Mouse (Mus musculus) forebrain, embryonic 16.5 days (tissue): ENCODE measurements around the gene Pak1ip1. TPM values are rescaled to one million over a fixed set of nuclear protein-coding genes. Genes with fewer than 3 reads are reported as not detected.
"Not testable (repeated sequence)": the region's sequence is repeated elsewhere in the genome, so short reads cannot be mapped to it uniquely, and the experiment has no call there.

Experiments
- ATAC-seq: fragments of 200-750 bp; cut with Nextera tagmentation; 2 replicates; pipeline ENCODE4 v1.8.0; 2017; ENCODE audit warnings: mild to moderate bottlenecking, moderate library complexity
- H3K27ac ChIP-seq: fragments of 300-500 bp; sonication (generic); 2 replicates; pipeline ENCODE4 v1.5.1; 2014; ENCODE audit warnings: low read length, control low read depth
- H3K27me3 ChIP-seq: fragments of 300-500 bp; sonication (generic); replicated peaks from 2 replicates; pipeline ENCODE4 v1.6.1; 2014; ENCODE audit warnings: low read length; ENCODE audit not compliant: control insufficient read depth, insufficient read depth
- H3K36me3 ChIP-seq: fragments of 300-500 bp; sonication (generic); 2 replicates; pipeline ENCODE4 v1.6.1; 2014; ENCODE audit not compliant: control insufficient read depth, insufficient read depth
- H3K4me1 ChIP-seq: fragments of 300-500 bp; sonication (generic); replicated peaks from 2 replicates; pipeline ENCODE4 v1.6.1; 2014; ENCODE audit warnings: low read length; ENCODE audit not compliant: control insufficient read depth, insufficient read depth
- H3K4me2 ChIP-seq: fragments of 300-500 bp; sonication (generic); 2 replicates; pipeline ENCODE4 v1.6.1; 2014; ENCODE audit warnings: mild to moderate bottlenecking, low read length, control low read depth
- H3K4me3 ChIP-seq: fragments of 300-500 bp; sonication (generic); replicated peaks from 2 replicates; pipeline ENCODE4 v1.5.1; 2014; ENCODE audit warnings: mild to moderate bottlenecking, low read length, control low read depth
- H3K9ac ChIP-seq: fragments of 300-500 bp; sonication (generic); replicated peaks from 2 replicates; pipeline ENCODE4 v1.6.1; 2014; ENCODE audit warnings: low read depth, low read length, control low read depth
- H3K9me3 ChIP-seq: fragments of 300-500 bp; sonication (generic); 2 replicates; pipeline ENCODE4 v1.6.1; 2016; ENCODE audit warnings: low read length; ENCODE audit not compliant: control insufficient read depth
- WGBS: fragments of 180-500 bp; shearing (Covaris S2); extraction: QIAGEN DNeasy Blood & Tissue Kit; methylation state at CpG from one replicate; pipeline ENCODE4 v1.1.7; 2014; 5-methylcytosine and 5-hydroxymethylcytosine counted together
- polyA plus RNA-seq: library from polyadenylated mRNA; unstranded; fragments of >200 nt; fragmentation: Nextera tagmentation; extraction: Ambion mirVana; gene quantifications from 2 replicates; pipeline ENCODE4 v1.2.1, GENCODE M21; 2015

The Pak1ip1 gene
- polyA plus RNA-seq, 1 experiment from 2014 or later, result 71.7 TPM

GRCm38 (mm10) chr13:40998537-40998936, 2.3 kb upstream of the Pak1ip1 start:
- peaks cover 14% of the 10 kb centered on the region for H3K4me1 ChIP-seq
- H3K36me3 ChIP-seq, H3K4me2 ChIP-seq, H3K9me3 ChIP-seq, H3K9ac ChIP-seq, H3K27ac ChIP-seq, ATAC-seq, H3K4me3 ChIP-seq, H3K27me3 ChIP-seq: not testable (repeated sequence)
- 83% methylated on average over 5 of the region's 5 CpGs for WGBS

DNA sequence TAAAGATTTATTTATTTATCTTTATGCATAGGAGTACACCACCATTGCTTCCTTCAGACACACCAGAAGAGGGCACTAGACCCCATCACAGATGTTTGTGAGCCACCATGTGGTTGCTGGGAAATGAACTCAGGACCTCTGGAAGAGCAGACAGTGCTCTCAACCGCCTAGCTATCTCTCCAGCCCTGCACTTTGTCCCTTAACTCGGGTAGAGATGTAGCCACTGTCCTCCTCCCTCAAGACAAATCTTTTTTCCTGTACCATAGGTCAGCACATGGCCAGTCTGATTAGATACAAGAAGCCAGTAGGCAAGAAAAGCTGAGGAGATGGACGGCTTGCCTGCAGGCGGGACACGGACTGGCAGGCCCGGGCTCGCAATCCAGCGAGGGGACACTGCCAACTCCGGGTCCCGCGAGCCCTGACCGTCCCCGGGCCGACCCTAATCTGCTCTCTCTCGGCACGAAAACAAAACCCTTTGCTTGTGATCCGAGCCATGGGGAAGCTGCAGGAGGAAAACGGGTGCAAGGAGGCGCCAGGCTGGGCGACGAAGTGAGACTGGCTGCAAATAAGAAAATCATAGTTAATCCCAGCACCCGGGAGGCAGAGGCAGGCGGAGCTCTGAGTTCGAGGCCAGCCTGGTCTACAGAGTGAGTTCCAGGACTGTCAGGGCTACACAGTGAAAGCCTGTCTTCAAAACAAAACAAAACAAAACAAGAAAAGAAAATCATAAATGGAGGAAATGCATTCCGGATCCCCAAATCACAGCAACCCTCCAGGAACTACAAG, 490 bp upstream of the Pak1ip1 start:
- Histone ChIP-seq H3K27ac (peak overlapping the region; percentile 98), H3K36me3 (no peaks in the 10 kb centered on the region), H3K4me2 (peak overlapping the region; percentile 73), H3K4me3 (peak overlapping the region; percentile 66), H3K27me3 (no peaks in the 10 kb centered on the region), H3K9me3 (no peaks in the 10 kb centered on the region), H3K9ac (peak overlapping the region; percentile 83), H3K4me1 (peaks cover 11% of the 10 kb centered on the region)
- peak; percentile 35 for ATAC-seq
- 3% methylated on average over 25 of the region's 25 CpGs for WGBS

DNA sequence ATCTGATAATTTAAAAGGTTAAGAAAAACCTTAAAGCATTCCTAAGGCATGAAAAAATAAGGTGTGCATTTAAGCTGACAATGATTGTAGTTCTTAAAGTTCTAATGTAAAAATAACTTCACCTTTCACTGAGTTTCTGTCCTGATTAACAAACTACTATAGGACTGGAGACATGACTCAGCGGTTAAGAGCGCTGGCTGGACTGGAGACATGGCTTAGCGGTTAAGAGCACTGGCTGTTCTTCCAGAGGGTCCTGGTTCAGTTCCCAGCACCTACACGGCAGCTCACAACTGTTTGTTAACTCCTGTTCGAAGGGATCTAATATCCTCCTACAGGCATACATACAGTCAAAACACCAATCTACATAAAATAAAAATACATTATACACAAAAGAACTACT, 1.2 kb downstream of the Pak1ip1 start:
- Histone ChIP-seq H3K4me3 (0 out of 2 replicates have a peak overlapping the region, but pooled peaks have one; percentile 14), H3K9me3 (no peaks in the 10 kb centered on the region), H3K27ac (no peak overlapping the region), H3K9ac (no peak overlapping the region), H3K4me2 (peak overlapping the region; percentile 32; the same call in 1 of the 2 replicates), H3K36me3 (peaks cover 5% of the 10 kb centered on the region), H3K4me1 (peaks cover 11% of the 10 kb centered on the region), H3K27me3 (no peaks in the 10 kb centered on the region)
- ATAC-seq, result no peak
- WGBS, result 90% methylated on average over 5 of the region's 5 CpGs

- no peak overlapping the region for H3K4me3 ChIP-seq
- 91% methylated on average over 4 of the region's 4 CpGs for WGBS
- no peaks in the 10 kb centered on the region for H3K27me3 ChIP-seq
- peaks cover 36% of the 10 kb centered on the region for H3K36me3 ChIP-seq
- no peaks in the 10 kb centered on the region for H3K9me3 ChIP-seq
- no peak overlapping the region for H3K27ac ChIP-seq
- H3K4me2 ChIP-seq, result no peak overlapping the region
- ATAC-seq, result no peak
- no peak overlapping the region for H3K9ac ChIP-seq
- peaks cover 6% of the 10 kb centered on the region for H3K4me1 ChIP-seq
Measured at GRCm38 (mm10) chr13:41006244-41006643, 5.4 kb downstream of the Pak1ip1 start.

- no peak overlapping the region for H3K4me3 ChIP-seq
- H3K36me3 ChIP-seq, result peaks cover 48% of the 10 kb centered on the region
- no peaks in the 10 kb centered on the region for H3K27me3 ChIP-seq
- H3K4me1 ChIP-seq, result no peaks in the 10 kb centered on the region
- WGBS, result 93% methylated on average over 10 of the region's 10 CpGs
- H3K9ac ChIP-seq, result no peak overlapping the region
- no peak overlapping the region for H3K27ac ChIP-seq
- H3K9me3 ChIP-seq, result no peaks in the 10 kb centered on the region
- H3K4me2 ChIP-seq, result no peak overlapping the region
- no peak for ATAC-seq
Measured at GRCm38 (mm10) chr13:41008271-41008670, 7.4 kb downstream of the Pak1ip1 start.

- Histone ChIP-seq H3K27ac (no peak overlapping the region), H3K9me3 (no peaks in the 10 kb centered on the region), H3K9ac (no peak overlapping the region), H3K4me1 (no peaks in the 10 kb centered on the region), H3K4me3 (no peak overlapping the region), H3K36me3 (peaks cover 48% of the 10 kb centered on the region), H3K27me3 (no peaks in the 10 kb centered on the region), H3K4me2 (no peak overlapping the region)
- no peak for ATAC-seq
- 85% methylated on average over 8 of the region's 8 CpGs for WGBS
Measured at GRCm38 (mm10) chr13:41008946-41009345, 8.1 kb downstream of the Pak1ip1 start.

GRCm38 (mm10) chr13:41015829-41016634, 15.2 kb downstream of the Pak1ip1 start, which contains the start of gene Tmem14c:
Tmem14c (plus strand) TSS chr13:41016292.
- ATAC-seq, result peak; percentile 99
- Histone ChIP-seq H3K4me1 (peaks cover 16% of the 10 kb centered on the region), H3K4me2 (peak within 1 kb of the TSS; percentile 84), H3K4me3 (peak within 1 kb of the TSS; percentile 83), H3K9ac (peak within 1 kb of the TSS; percentile 68), H3K9me3 (no peaks in the 10 kb centered on the region), H3K27me3 (no peaks in the 10 kb centered on the region), H3K36me3 (peaks cover 17% of the 10 kb centered on the region), H3K27ac (peak within 1 kb of the TSS; percentile 87)
- WGBS, result under 1% methylated on average over 43 of the region's 43 CpGs

GRCm38 (mm10) chr13:41016797-41017405, 16.1 kb downstream of the Pak1ip1 start:
- no peak; the same call in 1 of the 2 replicates for ATAC-seq
- Histone ChIP-seq H3K4me1 (peaks cover 16% of the 10 kb centered on the region), H3K36me3 (peaks cover 16% of the 10 kb centered on the region), H3K27ac (no peak overlapping the region; the same call in 1 of the 2 replicates), H3K9ac (peak overlapping the region; percentile 68), H3K9me3 (no peaks in the 10 kb centered on the region), H3K4me2 (peak overlapping the region; percentile 84), H3K4me3 (peak overlapping the region; percentile 83), H3K27me3 (no peaks in the 10 kb centered on the region)
- WGBS, result 33% methylated on average over 12 of the region's 12 CpGs

DNA sequence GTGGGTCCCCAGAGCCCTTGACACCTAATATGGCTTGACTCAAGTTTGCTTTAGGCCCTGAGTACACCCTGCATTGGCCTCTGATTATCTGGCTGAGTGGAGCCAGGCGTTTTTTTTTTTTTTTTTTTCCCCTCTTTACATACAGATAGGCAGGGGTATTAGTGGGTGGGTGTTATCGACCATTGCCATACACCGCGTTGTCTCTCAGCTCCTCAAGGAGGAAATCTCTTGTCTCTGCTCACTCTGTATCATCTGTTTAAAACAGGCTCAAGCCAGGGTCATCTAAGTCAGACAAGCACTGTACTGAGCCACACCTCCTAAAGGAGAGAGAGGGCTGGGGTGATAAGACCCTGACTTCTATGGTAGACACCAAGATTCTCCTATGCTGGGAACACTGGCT, 17.0 kb downstream of the Pak1ip1 start:
- H3K27me3 ChIP-seq, result no peaks in the 10 kb centered on the region
- H3K27ac ChIP-seq, result no peak overlapping the region
- no peak overlapping the region for H3K9ac ChIP-seq
- WGBS, result 86% methylated on average over 4 of the region's 4 CpGs
- H3K4me3 ChIP-seq, result no peak overlapping the region
- peaks cover 16% of the 10 kb centered on the region for H3K4me1 ChIP-seq
- ATAC-seq, result no peak
- H3K9me3 ChIP-seq, result no peaks in the 10 kb centered on the region
- H3K36me3 ChIP-seq, result peaks cover 8% of the 10 kb centered on the region
- H3K4me2 ChIP-seq, result no peak overlapping the region
